Mouse (Mus musculus): ENCODE data around the gene Prss45. TPM values are rescaled to one million over a fixed set of nuclear protein-coding genes. Genes with fewer than 3 reads are reported as not detected.

Gene Prss45
- total RNA-seq, 1 experiment from 2014 or later = not detected

DNA sequence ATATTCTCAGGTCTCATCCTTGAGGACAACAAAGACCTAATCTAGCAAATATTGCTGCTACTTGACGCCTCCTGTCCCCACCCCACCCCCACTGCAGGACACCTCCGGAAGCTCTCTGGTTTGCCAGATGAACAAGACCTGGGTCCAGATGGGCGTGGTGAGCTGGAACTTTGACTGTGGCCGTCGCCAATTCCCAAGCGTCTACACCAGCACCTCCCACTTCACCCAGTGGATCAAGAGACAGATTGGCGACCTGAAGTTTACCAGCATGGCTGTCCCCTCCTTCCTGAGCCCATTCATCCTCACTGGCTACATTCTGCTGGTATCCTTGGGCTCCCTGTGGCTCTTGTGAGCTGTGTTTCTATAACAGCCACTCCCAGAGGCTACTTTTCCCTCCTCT, 21.5 kb downstream of the Prss45 start:
- ATAC-seq (ENCODE audit: extremely low read depth, insufficient number of reproducible peaks, low FRiP score, poor library complexity, severe bottlenecking) = no peak

DNA sequence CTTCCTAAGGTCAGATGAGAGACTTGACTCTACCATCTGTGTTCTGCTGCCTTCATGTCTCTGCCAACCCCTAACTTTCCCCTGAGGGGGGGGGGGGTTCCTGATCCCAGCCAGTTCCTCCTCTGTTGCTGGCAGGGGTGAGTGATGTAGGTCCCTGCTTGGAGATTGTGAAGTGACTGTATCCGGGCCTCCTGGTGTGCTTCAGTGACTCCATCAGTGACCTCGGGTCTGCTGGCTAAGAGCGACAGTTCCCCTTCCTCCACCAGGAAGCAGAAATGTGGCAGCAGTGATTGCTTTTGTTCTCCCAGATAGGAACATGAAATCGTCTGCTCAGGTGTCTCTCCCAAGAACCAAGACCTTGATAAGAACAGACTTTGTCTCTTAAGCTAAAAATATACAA, 22.5 kb downstream of the Prss45 start:
- ATAC-seq (ENCODE audit: extremely low read depth, insufficient number of reproducible peaks, low FRiP score, poor library complexity, severe bottlenecking) = no peak

DNA sequence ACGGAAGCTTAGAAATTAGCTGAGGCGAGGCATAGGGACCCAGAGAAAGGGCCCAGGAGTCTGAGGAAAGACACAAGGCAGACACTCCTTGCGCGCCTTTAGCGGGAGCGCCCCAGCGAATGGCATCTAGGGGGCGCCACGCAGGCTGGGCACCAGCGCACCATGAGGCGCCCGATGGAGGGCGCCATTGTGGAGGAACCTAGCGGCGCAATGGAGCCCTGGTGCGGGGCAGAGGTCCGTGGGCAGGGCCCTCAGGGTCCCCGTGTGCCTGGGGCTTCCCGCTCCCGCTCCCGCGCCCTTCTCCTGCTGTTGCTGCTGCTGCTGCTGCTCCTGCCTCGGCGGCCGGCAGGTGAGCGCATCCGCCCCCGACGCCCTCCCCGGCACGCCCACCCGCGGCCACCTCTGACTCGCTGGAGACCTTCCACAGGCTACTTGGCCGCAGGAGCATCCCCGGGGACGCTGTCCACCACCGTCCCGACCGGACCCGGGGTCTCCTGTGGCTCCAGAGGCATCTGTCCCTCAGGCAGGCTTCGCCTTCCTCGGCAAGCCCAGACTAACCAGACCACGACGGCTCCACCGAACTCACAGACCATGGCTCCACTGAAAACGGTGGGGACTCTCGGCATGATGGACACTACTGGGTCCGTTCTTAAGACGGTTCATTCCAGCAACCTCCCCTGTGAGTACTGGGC, 23.5 kb downstream of the Prss45 start, which contains the start of gene Prss50:
Gene Prss50, plus strand, starts transcription at position 187 of the 692 bp plus-strand sequence.
- no peak for ATAC-seq (ENCODE audit: extremely low read depth, insufficient number of reproducible peaks, low FRiP score, poor library complexity, severe bottlenecking)

DNA sequence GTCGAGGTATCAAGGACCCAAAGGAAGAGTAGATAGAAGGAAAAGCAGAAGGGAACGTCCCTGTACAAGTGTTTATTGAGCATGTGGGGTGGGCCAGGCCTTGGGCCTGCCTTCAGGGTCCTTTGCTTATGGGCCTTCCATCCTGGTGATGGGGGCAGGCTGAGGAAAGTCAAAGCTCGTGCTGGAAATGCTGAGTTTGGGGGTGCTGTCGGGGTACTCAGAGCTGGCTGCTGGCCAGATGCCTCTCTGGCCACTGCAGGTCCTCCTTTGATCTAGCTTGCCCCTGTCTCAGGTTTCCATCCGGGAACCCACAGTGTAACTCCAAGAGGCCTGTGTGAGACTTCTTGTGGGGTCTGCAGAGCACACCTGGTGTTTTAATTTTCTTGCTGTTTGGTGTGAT, 24.1 kb downstream of the Prss45 start:
- no peak for ATAC-seq (ENCODE audit: extremely low read depth, insufficient number of reproducible peaks, low FRiP score, poor library complexity, severe bottlenecking)

DNA sequence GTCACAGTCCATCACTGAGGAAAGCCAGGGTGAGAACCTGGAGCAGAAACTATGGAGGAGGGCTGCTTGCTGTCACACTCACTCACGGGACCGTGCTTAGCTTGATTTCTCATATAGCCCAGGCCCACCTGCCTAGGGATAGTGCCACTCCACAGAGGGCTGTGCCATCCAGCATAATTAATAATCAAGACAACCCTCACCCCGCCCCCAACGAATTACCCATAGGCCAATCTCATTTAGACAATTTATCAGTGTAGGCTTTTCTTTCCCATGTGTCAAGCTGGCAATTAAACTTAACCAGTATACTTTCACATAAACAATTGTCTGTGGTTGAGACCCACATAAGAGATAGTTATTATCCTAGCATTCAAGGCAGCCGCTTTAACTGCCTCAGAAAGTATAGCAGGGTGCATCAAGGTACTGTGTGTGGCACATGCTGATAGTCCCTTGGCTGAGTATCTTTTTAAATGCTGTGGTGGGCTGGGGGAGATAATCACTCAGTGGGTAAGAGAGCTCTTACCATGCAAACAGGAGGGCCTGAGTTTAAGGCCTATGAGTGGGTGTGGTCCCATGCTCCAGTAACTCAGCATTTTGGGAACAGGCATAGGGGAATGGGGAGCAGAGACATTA, 24.7 kb downstream of the Prss45 start:
- ATAC-seq (ENCODE audit: extremely low read depth, insufficient number of reproducible peaks, low FRiP score, poor library complexity, severe bottlenecking) = no peak

DNA sequence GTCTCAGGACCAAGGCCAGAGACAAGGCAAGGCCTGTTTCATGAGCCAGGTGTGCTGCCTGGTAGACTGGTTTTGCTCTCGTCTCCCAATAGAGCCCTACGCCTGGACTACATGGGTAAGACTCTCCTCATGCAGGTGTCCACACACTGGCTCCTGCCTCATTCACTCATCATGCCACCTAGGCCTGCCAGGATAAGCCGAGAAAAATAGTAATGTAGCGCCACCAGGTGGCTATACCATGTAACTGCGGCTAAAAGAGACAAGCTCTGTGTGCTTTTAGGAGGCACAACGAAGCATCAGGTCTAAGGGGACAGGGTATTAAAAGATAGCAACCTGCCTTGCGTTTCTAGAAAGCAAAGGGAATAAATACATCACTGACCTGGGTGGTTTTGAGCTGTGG, 36.6 kb downstream of the Prss45 start:
- no peak for ATAC-seq (ENCODE audit: extremely low read depth, insufficient number of reproducible peaks, low FRiP score, poor library complexity, severe bottlenecking)

DNA sequence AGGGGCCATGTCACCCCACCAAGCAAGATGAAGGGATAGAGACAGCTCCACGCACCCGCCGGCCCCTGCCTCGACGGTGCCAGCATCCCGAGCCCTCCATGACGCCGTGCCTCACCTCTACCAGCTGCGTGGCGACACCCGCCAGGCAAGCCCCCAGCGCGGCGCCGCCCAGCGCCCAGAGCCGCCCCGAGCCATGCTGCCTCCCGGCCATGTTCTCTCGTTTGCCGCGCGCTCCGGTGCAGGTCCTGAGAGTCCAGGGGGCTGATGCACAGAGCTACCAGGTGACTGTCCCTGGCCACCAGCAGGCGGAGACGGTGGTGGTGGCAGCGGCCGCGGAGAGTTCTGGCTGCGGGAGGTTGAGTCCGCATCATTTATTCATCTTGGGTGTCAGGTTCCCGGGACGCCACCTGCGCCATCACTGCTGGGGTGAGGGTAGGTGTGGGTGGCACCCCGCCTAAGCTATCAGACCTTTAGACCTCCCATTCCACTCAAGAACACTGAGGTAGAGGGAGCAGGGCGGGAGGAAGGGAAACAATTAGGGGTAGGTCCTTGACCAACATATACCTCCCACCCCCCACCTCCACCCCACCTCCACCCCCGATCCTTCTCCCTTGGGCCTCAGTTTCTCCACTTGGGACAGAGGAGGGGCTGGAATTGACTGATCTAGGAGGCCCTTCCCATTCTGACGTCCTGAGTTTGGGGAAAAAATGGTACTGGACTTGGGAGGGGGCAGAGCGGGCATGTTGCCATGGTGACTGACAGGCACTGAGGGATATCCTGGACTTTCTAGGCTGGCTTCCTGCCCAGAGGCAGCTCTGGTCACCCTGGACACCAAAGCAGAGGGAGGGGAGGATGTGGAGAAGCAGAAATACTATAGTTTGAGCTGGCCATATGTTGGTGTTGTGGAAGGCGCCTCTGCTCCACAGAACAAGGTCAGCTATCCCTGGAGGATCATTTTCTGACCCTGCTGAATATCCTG, 39.6 kb downstream of the Prss45 start:
- no peak for ATAC-seq (ENCODE audit: extremely low read depth, insufficient number of reproducible peaks, low FRiP score, poor library complexity, severe bottlenecking)

DNA sequence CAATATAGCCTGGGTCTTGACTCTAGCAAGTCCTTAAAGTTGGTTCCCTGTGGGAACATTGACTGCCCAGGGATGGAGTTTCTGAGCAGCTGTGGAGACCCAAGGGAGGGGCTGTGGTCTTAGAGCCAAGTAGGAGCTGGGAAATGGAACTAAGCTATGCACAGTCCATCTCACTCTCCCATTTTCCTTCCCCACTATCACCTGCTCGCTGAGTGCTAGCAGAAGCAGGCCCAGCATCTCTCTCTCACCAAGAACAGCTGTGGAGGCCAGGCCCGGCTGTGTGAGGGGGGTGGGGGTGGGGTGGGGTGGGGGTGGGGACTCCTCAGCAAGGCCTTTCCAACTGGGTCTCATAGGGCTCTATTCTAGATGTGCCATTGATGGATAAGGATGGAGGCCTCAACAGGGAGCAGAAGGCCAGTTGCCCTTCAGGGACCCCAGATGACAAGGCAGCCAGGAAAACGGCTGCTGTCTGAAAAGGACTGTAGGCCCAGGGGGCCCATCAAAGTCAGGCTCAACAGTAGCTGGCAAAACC, 40.3 kb downstream of the Prss45 start:
- ATAC-seq (ENCODE audit: extremely low read depth, insufficient number of reproducible peaks, low FRiP score, poor library complexity, severe bottlenecking) = no peak

DNA sequence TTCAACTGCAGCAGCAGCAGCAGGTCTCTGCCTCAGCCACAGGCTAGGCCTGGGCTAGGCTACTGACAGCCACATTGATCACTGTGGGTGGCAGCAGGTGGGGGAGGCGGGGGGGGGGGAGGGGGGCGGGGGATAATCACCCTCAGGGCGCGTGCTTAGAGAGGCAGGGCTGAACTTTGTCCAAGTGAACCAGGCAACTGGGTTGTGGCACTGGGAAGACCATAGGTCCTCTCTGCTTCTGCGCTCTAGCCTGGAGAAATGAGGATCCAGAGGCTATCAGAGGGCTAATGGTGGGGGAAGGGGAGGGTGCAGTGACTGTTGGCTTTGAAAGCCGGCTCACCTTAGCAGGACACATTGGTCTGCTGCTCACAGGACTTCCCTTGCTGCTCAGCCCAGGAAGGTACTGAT, 40.9 kb downstream of the Prss45 start:
- ATAC-seq (ENCODE audit: extremely low read depth, insufficient number of reproducible peaks, low FRiP score, poor library complexity, severe bottlenecking) = no peak

DNA sequence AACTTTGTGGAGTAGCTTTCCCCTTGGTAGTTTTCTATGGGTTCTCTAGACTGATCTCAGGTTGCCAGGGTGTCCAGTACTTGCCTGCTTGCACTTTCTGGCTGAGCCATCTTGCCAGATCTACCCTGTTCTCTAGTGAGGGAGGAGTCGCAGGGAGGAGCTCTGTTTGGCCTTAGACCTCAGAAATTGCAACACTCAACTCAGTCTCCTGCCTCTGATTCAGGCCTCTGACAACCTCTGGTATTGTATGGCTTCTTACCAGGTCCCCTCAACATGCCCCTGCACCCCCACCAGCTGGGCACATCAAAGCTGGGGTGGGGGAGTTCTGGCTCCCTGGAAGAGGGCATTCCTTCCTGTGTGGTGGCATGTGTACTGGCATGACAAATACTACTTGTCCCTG, 43.0 kb downstream of the Prss45 start:
- no peak for ATAC-seq (ENCODE audit: extremely low read depth, insufficient number of reproducible peaks, low FRiP score, poor library complexity, severe bottlenecking)

DNA sequence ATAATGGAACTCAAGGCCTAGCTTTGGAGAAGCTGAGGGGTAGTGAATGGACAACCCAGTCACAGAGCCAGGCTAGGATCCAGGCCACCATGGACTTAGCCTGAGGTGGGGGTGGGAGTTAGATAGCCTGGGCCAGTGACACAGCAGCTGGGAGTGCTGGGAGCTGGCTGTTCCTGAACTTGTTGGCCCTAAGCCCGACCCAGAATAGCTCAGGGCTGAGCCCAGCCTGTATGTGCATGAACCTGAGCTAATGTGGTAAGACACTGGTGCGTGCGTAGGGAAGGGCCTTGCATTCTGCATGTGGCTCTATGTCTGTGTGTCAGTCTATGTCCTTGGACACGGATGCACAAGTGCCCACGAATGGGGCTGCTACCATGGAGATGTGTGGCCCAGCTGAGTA, 43.5 kb downstream of the Prss45 start:
- no peak for ATAC-seq (ENCODE audit: extremely low read depth, insufficient number of reproducible peaks, low FRiP score, poor library complexity, severe bottlenecking)

DNA sequence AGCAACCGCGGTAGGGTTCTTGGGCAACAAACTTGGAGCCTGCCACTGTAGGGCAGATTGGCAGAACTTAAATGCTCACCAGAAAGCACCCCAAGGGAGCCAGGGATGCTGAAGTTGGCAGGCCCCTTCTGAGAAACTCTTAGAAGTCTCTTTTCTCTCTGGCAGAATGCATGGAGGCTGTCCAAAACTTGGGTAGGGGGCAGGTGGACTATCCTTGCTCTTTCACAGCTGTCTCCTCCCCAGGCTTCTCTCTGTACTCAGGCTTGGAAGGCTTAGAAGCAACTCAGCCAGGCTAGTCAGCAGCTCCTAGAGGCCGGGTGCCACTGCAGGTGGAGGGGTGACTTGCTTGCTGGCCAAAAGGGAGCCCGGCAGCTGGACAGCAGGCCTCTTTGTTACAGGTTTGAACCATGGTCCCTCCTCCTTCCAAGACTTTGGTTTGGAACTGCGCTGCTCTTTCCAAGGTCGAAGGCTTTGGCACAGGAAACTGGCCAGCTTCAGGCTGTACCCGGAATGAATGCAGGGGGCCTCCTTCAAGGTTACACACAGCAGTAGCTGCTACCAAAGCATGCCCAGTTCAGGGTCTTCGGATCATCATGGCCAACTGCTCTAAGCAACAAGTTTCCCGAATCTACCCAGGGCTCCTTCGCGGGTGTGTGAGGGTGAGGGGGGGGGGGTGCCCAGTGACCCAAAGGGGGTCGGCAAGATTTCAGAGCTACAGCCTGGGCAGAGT, 45.0 kb downstream of the Prss45 start, which contains the start of gene Als2cl:
Gene Als2cl, plus strand, starts transcription at position 680 of the 730 bp plus-strand sequence.
- ATAC-seq (ENCODE audit: extremely low read depth, insufficient number of reproducible peaks, low FRiP score, poor library complexity, severe bottlenecking) = no peak

DNA sequence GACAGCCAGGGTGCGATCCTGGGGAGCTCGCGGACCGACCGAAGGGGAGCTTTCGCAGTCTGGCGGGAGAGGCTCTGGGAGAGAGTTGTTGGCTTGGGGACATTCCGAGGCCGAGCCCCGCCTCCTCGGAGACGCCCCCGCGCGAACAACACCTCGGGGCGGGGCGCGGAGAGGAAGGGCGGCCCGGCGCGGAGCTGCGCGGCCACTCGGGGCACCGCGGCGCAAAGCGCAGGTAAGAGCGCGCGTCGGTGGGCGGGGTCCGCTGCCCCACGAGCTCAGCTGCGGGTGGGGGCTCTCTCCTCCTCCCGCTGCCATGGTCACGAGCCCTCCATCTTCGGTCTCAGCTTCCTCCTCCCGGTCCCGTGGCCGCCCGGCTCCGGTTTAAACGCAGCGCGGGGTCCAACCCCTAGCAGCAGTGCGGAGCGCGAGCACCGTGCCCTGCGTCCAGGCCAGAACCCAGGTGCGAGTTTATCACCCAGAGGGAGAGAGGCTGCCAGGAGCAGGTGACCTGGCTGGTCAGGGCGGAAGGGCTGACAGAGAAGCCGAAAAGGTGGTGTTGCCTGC, 45.7 kb downstream of the Prss45 start, which contains the start of gene Tmie:
Gene Tmie, minus strand, starts transcription at position 116 of the 564 bp plus-strand sequence.
- ATAC-seq (ENCODE audit: extremely low read depth, insufficient number of reproducible peaks, low FRiP score, poor library complexity, severe bottlenecking) = no peak

DNA sequence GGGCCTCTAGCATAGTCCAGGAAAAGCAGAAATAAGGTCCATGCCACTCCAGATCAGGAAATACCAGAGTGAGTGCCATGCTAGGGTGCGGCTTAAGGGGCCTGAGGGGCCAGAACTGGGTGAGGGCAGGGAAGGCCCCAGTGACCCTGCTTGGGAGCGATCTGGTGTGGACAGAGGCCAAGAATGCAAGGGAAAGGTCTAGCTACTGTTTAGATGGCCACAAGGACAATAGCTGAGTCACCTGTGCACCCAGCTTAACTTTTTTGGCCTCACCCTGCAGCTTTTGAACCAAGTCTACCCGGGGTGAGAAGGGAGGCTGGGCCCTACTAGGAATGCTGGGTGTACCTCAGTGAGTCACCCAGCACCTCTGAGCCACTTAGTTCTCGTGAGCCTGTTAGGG, 46.4 kb downstream of the Prss45 start:
- no peak for ATAC-seq (ENCODE audit: extremely low read depth, insufficient number of reproducible peaks, low FRiP score, poor library complexity, severe bottlenecking)

DNA sequence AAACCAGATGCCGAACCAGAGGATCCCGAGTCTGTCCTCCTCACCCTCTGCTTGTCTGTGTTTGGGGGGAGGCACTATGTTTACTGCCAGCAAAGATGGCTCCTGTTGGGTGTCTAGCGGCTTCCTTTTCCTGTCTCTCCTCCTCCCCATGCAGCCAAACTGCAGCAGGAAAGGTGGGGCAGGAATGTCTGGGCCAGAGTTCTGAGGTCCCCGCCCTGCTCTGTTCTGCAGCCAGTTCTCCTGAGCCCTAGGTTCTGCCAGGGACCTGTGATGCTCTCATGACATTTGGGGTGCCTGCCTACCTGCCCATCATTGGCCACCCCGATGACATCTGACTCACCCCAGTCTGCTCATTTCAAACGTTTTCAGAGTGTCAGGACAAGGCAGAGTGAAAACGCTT, 47.6 kb downstream of the Prss45 start:
- ATAC-seq (ENCODE audit: extremely low read depth, insufficient number of reproducible peaks, low FRiP score, poor library complexity, severe bottlenecking) = no peak

DNA sequence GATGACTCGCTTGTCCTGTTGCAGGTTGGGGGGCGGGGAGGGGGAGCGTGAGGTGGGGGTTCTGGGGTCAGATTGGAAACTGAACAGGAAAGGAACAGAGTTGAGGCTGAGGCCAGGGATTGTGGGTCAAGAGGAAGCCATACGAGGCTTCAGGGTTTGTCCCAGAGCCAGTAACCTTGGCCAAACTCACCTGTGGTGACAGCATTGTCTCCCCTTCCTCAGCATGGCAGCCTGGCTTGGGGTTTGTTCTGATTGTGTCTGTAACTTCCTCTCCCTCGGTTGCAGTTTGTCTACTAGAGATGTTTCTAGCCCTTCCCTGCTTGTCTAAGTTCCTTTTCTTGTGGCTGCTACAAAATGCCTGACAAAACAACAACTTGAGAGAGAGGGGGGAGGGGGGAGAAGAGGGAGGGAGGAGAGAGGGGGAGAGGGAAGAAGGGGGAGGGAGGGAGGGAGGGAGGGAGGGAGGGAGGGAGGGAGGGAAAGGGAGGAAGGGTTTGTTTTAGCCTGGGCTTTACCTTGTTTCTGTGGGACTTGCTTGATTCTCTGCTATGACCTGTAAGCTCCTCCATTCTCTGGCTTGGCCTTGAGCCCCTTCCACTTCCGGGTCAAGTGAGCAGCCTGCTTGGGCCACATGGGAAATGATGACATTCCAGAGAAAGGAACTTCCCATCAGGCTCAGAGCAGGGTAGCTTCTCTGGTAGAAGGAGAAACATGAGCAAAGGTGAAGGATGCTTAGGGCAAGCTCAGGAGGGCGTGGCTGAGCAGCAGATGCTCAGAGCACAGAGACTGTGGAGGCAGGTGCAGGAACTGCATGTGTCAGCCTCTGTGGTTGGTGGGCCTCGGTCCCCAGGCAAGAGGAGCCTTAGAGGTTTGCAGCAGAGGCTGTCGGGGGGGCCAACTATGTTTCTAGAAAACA, 53.3 kb downstream of the Prss45 start:
- no peak for ATAC-seq (ENCODE audit: extremely low read depth, insufficient number of reproducible peaks, low FRiP score, poor library complexity, severe bottlenecking)

DNA sequence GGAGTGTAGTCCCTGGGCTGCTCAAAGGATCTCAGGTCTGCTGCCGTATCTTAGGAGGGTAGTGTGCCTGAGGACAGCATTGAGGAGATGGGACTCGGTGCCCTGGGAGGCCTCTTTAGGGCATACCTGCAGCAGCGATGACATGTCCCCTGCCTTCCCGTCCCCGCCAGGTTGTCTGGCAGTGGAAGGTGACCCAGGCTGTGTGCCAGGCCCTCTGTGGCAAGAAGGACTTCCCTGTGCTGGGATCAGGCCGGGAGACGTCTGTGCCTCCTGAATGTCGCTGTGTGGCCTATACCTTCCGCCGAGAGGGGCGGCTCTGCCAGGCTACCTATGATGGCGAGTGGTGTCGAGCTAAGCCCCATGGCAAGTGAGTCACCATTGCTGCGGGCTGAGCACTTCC, 54.5 kb downstream of the Prss45 start:
- ATAC-seq (ENCODE audit: extremely low read depth, insufficient number of reproducible peaks, low FRiP score, poor library complexity, severe bottlenecking) = no peak
